Mouse (Mus musculus) T-helper 2 cell (primary cell): ENCODE results near the gene Zfp990.
"Not testable (repeated sequence)": the region's sequence is repeated elsewhere in the genome, so short reads cannot be mapped to it uniquely, and the experiment has no call there.

Source experiments
- in situ Hi-C: fragments of 300-600 bp; cut with MboI, MseI; formaldehyde crosslinking; loops from one replicate; pipeline ENCODE4 v1.15.1; 2025; ENCODE audit warnings: high pct_unique_total_duplicates

Gene Zfp990

DNA sequence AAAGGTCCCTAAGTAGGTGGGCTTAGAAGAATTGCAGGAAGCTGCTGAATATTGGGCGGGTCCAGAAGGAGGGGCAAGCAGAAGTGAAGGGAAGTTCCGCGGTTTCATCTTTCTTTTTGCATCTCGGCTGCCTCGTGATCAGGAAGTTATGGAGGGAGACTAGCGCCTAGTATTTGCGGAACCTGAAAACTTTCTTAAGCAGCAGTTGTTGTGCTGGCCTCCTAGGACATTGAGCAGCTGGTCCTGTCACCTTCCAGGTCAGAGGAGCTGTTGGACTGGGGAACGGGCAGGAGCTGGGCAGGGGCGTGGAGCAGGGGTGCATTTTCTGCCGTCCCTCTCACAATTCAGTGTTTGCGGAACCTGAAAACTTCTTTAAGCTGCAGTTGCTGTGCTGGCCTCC, 74.5 kb downstream of the Zfp990 start, which contains the start of gene Gm13212:
Gm13212 (plus strand) TSS at position 89 of the 400 bp plus-strand sequence.
- in situ Hi-C loops = not testable (repeated sequence)

DNA sequence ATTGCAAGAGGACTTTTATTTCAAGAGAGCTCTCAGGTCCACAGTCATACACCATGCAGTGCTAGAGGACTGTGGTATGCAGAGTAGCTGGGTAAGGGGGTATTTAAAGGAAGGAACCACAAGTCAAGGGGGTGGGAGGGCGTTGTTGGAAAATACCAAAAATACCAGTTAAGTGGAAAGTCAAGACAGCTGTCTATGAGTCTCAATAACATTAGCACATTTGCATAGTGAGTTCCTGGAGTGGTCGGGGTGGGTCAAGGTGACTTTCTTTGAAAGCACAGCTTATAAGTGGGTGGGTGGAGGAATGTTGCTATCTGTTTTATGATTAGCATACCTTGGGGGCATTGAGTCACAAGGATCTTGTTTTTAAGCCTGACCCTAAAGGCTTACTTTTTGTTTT, 75.5 kb downstream of the Zfp990 start:
- in situ Hi-C loops = not testable (repeated sequence)
